Mouse (Mus musculus): ENCODE measurements at regions not wholly inside any gene's neighbourhood (a gene's known extent, or its start where the extent isn't known, plus 50 kb on each side); places are given as distances from the start of the nearest gene placed in this dataset.

- peaks cover 63% of the 10 kb centered on the region for H3K27me3 ChIP-seq (replicated peaks)
- peaks cover 10% of the 10 kb centered on the region for H3K4me1 ChIP-seq
- H3K9ac ChIP-seq (replicated peaks): no peak overlapping the region
- no peaks in the 10 kb centered on the region for H3K9me3 ChIP-seq (replicated peaks)
- H3K4me2 ChIP-seq: peak overlapping the region; percentile 45
- H3K4me3 ChIP-seq (replicated peaks): no peak overlapping the region
- ATAC-seq (ENCODE audit: low FRiP score): peak; percentile 77
- no peaks in the 10 kb centered on the region for H3K36me3 ChIP-seq
- WGBS: 21% methylated on average over 28 of the region's 28 CpGs
- H3K27ac ChIP-seq (replicated peaks): no peak overlapping the region; the same call in 1 of the 2 replicates
Measured at GRCm38 (mm10) chrX:99567367-99568164, 96.5 kb upstream of the Pja1 start.

DNA sequence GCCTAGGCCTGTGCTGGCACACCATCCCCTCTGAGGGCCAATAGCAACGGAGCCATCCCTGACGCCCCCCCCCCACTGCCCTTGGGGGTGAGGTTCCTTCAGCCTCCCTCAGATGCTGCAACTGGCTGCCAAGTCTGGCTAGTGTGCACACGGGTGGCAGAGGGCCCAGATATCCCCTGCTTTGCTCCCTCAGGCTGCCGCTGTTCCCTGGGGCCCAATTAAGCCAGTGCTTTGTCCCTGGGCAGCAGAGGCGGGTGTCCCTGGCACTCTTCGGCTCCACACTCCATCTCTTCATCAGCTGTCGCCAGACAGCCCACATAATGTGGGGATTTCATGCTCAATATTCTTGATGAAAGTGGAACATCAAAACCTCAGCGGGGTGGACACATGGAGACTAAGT is 90.9 kb upstream of the Pja1 start:
- ATAC-seq (ENCODE audit: low FRiP score): peak; percentile 45; the same call in 1 of the 2 replicates
- WGBS: 44% methylated on average over 8 of the region's 8 CpGs
- Histone ChIP-seq H3K4me1 (peaks cover 7% of the 10 kb centered on the region; the same call in 1 of the 2 replicates), H3K4me3 (replicated peaks) (no peak overlapping the region), H3K36me3 (no peaks in the 10 kb centered on the region), H3K4me2 (no peak overlapping the region), H3K9me3 (replicated peaks) (no peaks in the 10 kb centered on the region), H3K27me3 (replicated peaks) (peaks cover 67% of the 10 kb centered on the region), H3K9ac (replicated peaks) (no peak overlapping the region), H3K27ac (replicated peaks) (no peak overlapping the region)

DNA sequence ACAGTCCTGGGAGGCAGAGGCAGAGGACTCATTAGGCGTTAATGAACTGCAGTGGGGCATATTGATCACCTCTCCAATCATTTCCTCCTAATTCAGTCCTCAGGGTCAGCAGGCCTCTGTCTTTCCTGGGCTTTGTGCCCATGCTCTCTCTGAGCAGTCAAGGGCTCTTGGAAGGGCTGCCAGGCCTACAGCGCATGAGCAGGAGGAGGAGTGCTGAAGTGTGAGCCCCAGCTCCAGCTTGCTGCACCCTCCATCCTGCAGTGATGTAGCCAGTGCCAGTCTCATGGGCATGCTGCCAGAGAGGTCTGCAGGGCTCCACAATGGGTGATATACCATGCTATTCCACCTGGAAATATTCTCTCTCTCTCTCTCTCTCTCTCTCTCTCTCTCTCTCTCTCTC is 89.6 kb upstream of the Pja1 start:
- no peak overlapping the region for H3K4me2 ChIP-seq
- H3K9me3 ChIP-seq (replicated peaks): no peaks in the 10 kb centered on the region
- H3K27me3 ChIP-seq (replicated peaks): peaks cover 54% of the 10 kb centered on the region
- H3K9ac ChIP-seq (replicated peaks): no peak overlapping the region
- H3K27ac ChIP-seq (replicated peaks): no peak overlapping the region
- WGBS: 59% methylated on average over 2 of the region's 2 CpGs
- H3K4me1 ChIP-seq: peaks cover 10% of the 10 kb centered on the region; the same call in 1 of the 2 replicates
- no peaks in the 10 kb centered on the region for H3K36me3 ChIP-seq
- H3K4me3 ChIP-seq (replicated peaks): no peak overlapping the region
- peak; percentile 26; the same call in 1 of the 2 replicates for ATAC-seq (ENCODE audit: low FRiP score)

DNA sequence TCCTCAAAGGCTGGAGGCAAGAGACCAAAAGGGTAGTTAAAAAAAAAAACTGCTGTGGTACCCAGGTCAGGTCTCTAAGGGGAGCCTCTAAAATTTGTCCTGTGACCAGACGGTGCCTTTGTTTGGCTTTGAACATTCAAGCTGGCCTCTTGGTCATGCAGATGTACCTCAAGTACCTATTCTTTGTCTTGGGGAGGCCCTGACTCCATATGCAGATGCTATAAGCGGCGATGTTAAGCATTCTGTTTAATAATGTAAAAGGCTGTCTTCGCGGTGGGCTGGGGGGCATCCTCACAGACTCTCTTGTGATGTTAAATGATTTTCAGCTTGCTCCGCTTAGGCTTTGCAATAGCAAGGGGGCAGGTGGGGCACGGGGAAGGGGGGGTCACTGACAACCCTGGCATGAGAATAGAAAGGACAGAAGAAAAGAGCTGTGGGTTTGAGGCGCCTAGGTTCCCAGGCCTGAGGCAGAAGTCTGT is 85.8 kb upstream of the Pja1 start:
- Histone ChIP-seq H3K4me2 (no peak overlapping the region), H3K4me1 (peaks cover 10% of the 10 kb centered on the region; the same call in 1 of the 2 replicates), H3K27ac (replicated peaks) (no peak overlapping the region), H3K36me3 (no peaks in the 10 kb centered on the region), H3K27me3 (replicated peaks) (peaks cover 45% of the 10 kb centered on the region), H3K4me3 (replicated peaks) (no peak overlapping the region), H3K9me3 (replicated peaks) (no peaks in the 10 kb centered on the region), H3K9ac (replicated peaks) (no peak overlapping the region)
- WGBS: 30% methylated on average over 8 of the region's 8 CpGs
- ATAC-seq (ENCODE audit: low FRiP score): no peak

DNA sequence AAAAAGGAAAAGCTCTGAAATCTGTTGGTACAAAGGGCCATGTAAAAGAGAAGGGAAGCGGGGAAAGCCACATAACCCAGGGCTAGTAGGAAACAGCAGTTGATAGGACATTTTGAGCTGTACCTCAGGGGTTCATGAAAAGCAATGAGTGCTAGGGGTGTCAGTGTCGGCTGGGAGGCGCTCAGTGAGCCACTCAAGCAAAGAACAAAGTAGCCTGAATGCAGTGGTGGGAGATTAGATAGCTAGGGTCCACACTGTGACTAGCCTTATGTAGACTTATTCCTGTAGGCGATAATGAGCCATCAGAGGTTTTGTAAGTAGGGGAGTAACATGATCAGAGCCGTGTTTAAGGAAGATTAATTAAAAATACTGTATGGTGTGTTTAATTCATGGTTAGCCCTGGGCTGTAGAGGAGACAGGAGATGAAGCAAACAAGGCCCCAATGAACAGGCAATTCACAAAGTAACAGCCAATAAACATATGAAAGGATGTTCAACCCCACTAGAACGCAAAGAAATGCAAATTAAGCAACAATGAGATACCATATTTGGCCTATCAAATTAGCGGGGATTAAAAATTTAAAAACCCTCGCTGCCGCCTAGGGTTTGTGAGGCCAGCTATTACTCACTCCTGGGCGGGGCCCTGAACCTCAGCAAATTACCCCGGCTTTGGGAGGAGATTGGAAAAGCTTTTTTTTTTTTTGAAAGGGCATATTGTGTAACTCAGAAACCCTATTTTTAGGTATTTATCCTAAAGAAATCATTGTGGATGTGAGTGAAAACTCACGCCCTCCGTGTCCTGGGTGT is 85.1 kb upstream of the Pja1 start:
- WGBS: 33% methylated on average over 13 of the region's 13 CpGs

DNA sequence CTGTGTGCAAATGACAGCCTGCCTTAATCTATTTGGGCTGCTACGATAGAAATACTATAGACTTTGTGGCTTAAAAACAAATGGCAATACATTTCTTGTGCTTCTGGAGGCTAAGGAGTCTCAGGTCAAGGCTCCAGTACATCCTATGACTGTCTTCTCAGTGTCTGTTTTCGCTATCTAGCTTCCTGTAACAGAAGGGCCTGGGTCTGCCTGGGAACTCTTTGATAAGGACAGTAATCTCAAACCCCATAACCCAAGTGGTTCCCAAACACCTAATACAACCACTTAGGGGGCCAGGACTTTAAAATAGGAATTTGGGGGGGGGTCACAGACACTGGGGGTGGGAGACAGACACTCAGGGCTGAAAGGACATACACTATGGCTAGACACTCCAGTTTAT is 81.7 kb upstream of the Pja1 start:
- H3K27me3 ChIP-seq (replicated peaks): peaks cover 31% of the 10 kb centered on the region
- WGBS: 85% methylated on average over 2 of the region's 2 CpGs

More for the DNA sequence above, 85.1 kb upstream of the Pja1 start:
- peak; percentile 33; the same call in 1 of the 2 replicates for ATAC-seq (ENCODE audit: low FRiP score)
- Histone ChIP-seq H3K36me3 (no peaks in the 10 kb centered on the region), H3K4me2 (no peak overlapping the region), H3K9ac (replicated peaks) (no peak overlapping the region), H3K27ac (replicated peaks) (no peak overlapping the region), H3K4me1 (peaks cover 10% of the 10 kb centered on the region; the same call in 1 of the 2 replicates), H3K9me3 (replicated peaks) (no peaks in the 10 kb centered on the region), H3K4me3 (replicated peaks) (no peak overlapping the region), H3K27me3 (replicated peaks) (peaks cover 49% of the 10 kb centered on the region)

DNA sequence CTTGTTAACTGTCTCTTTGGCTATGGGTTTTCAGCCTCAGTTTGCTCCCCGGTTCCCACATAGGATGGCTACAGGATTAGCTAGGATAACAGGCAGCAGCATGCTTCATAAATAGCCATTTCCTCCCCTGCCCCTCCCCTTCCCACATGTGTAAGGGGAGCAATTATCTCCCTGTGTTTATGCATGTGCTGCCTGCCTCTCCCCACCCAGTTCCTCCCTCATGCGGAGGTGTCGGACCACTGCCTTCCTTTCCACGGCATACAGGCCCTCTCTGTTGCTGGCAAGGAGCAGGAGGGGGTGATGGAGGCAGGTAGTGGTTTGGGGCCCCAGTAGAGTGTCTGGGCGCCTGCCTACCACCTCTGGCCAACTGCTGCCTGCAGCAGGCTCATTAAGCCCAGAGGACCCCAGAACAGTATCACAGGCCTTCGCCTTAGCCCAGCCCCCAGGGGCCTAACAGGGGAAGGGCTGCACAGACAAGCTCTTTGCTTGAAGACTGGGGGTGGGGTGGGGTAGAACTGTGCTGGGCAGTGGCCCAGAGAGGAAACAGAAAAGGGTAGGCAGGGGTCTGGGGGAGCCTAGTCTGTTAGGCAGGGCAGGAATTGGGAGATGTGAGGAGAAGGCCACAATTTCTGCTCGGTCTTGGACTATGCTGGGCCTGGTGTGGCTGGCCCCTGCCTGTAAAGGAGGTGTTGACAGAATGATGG is 79.1 kb upstream of the Pja1 start:
- WGBS: 51% methylated on average over 7 of the region's 7 CpGs
- H3K27ac ChIP-seq (replicated peaks): no peak overlapping the region
- H3K4me3 ChIP-seq (replicated peaks): no peak overlapping the region
- H3K27me3 ChIP-seq (replicated peaks): peaks cover 30% of the 10 kb centered on the region
- no peak overlapping the region for H3K4me2 ChIP-seq
- H3K36me3 ChIP-seq: no peaks in the 10 kb centered on the region
- no peak for ATAC-seq (ENCODE audit: low FRiP score)
- no peak overlapping the region for H3K9ac ChIP-seq (replicated peaks)
- H3K9me3 ChIP-seq (replicated peaks): no peaks in the 10 kb centered on the region
- H3K4me1 ChIP-seq: peaks cover 8% of the 10 kb centered on the region; the same call in 1 of the 2 replicates

More for the DNA sequence above, 81.7 kb upstream of the Pja1 start:
- no peak for ATAC-seq (ENCODE audit: low FRiP score)
- no peak overlapping the region for H3K9ac ChIP-seq (replicated peaks)
- H3K27ac ChIP-seq (replicated peaks): no peak overlapping the region
- no peaks in the 10 kb centered on the region for H3K9me3 ChIP-seq (replicated peaks)
- peaks cover 18% of the 10 kb centered on the region; the same call in 1 of the 2 replicates for H3K4me1 ChIP-seq
- H3K36me3 ChIP-seq: no peaks in the 10 kb centered on the region
- H3K4me2 ChIP-seq: no peak overlapping the region
- no peak overlapping the region for H3K4me3 ChIP-seq (replicated peaks)

- H3K27ac ChIP-seq (replicated peaks): no peak overlapping the region
- no peak overlapping the region for H3K9ac ChIP-seq (replicated peaks)
- 34% methylated on average over 4 of the region's 4 CpGs for WGBS
- ATAC-seq (ENCODE audit: low FRiP score): no peak
- H3K36me3 ChIP-seq: no peaks in the 10 kb centered on the region
- H3K27me3 ChIP-seq (replicated peaks): peaks cover 29% of the 10 kb centered on the region
- peaks cover 8% of the 10 kb centered on the region; the same call in 1 of the 2 replicates for H3K4me1 ChIP-seq
- no peak overlapping the region for H3K4me3 ChIP-seq (replicated peaks)
- H3K9me3 ChIP-seq (replicated peaks): no peaks in the 10 kb centered on the region
- no peak overlapping the region for H3K4me2 ChIP-seq
Measured at GRCm38 (mm10) chrX:99548284-99549019, 77.4 kb upstream of the Pja1 start.

DNA sequence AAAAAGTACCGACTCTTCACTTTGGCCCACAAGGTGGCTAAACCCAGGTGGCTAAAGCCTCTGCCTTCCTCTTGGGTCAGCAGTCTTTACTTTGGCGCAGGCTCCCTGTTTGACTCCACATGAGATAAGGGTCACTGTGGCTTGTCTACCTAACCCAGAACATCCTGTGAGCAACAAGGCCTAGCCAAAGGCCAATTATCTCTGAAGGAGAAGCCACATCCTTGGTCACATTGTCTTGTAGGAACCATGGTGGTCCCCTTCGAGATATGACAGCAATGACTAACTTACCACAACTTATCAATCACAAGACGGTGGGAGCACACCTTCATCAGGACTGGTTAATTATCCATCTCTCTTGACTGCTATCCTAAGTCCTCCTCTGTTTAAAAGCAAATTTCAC is 73.3 kb upstream of the Pja1 start:
- Histone ChIP-seq H3K27me3 (replicated peaks) (peaks cover 17% of the 10 kb centered on the region), H3K4me3 (replicated peaks) (no peak overlapping the region), H3K4me1 (peaks cover 5% of the 10 kb centered on the region; the same call in 1 of the 2 replicates), H3K9ac (replicated peaks) (no peak overlapping the region), H3K9me3 (replicated peaks) (no peaks in the 10 kb centered on the region), H3K36me3 (no peaks in the 10 kb centered on the region), H3K4me2 (no peak overlapping the region), H3K27ac (replicated peaks) (no peak overlapping the region)
- WGBS: 93% methylated on average over 4 of the region's 4 CpGs
- ATAC-seq (ENCODE audit: low FRiP score): no peak

DNA sequence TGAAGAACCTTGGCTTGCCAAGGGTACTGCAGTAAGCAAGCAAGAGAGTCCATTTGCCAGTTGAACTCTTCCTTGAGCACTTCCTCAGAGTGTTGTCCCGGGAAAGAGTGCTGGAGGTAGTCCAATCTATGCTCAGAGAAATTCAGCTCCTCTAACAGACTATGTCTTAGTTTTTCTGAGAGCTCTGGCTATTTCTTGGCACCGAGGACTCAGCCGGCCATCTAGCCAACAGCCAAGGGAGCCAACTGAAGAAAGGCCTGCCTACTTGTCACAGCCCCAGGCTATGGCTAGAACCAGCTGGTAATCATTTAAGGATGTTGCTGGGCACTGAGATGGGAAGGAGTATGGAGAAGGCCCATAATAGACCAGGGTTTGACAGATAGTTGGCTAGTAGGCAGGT is 70.8 kb upstream of the Pja1 start:
- no peak for ATAC-seq (ENCODE audit: low FRiP score)
- no peak overlapping the region for H3K27ac ChIP-seq (replicated peaks)
- WGBS: 94% methylated on average over 3 of the region's 3 CpGs
- H3K36me3 ChIP-seq: no peaks in the 10 kb centered on the region
- H3K9me3 ChIP-seq (replicated peaks): no peaks in the 10 kb centered on the region
- no peak overlapping the region for H3K4me2 ChIP-seq
- H3K9ac ChIP-seq (replicated peaks): no peak overlapping the region
- peaks cover 5% of the 10 kb centered on the region; the same call in 1 of the 2 replicates for H3K4me1 ChIP-seq
- H3K4me3 ChIP-seq (replicated peaks): no peak overlapping the region
- H3K27me3 ChIP-seq (replicated peaks): peaks cover 21% of the 10 kb centered on the region

Measured in neural tube, embryonic 15.5 days (tissue).